Mouse (Mus musculus) intestine, embryonic 14.5 days (tissue): ENCODE results near the gene Znrf1. TPM values are rescaled to one million over a fixed set of nuclear protein-coding genes. Genes with fewer than 3 reads are reported as not detected.

ENCODE experiments used
- ATAC-seq: fragments of 200-750 bp; cut with Nextera tagmentation; replicated peaks from 2 replicates; pipeline ENCODE4 v1.8.0; 2017; ENCODE audit warnings: low read depth, moderate number of reproducible peaks, moderate TSS enrichment, moderate library complexity; ENCODE audit not compliant: low FRiP score, low TSS enrichment
- DNase-seq: peaks from one replicate; pipeline ENCODE4 v3.0.0-alpha.2; 2018; ENCODE audit warnings: low spot score
- H3K27ac ChIP-seq: fragments of 300-500 bp; sonication (generic); 2 replicates; pipeline ENCODE4 v1.5.1; 2014; ENCODE audit warnings: low read depth, mild to moderate bottlenecking, control low read depth
- H3K27me3 ChIP-seq: fragments of 300-500 bp; sonication (generic); replicated peaks from 2 replicates; pipeline ENCODE4 v1.6.1; 2014; ENCODE audit warnings: low read length, control low read depth; ENCODE audit not compliant: control insufficient read depth, insufficient read depth
- H3K36me3 ChIP-seq: fragments of 300-500 bp; sonication (generic); 2 replicates; pipeline ENCODE4 v1.6.1; 2014; ENCODE audit warnings: low read length, control low read depth; ENCODE audit not compliant: control insufficient read depth, insufficient read depth
- H3K4me1 ChIP-seq: fragments of 300-500 bp; sonication (generic); replicated peaks from 2 replicates; pipeline ENCODE4 v1.6.1; 2014; ENCODE audit warnings: low read length, control low read depth, mixed read lengths; ENCODE audit not compliant: control insufficient read depth, insufficient read depth
- H3K4me2 ChIP-seq: fragments of 300-500 bp; sonication (generic); 2 replicates; pipeline ENCODE4 v1.6.1; 2014; ENCODE audit warnings: low read length
- H3K4me3 ChIP-seq: fragments of 300-500 bp; sonication (generic); 2 replicates; pipeline ENCODE4 v1.5.1; 2014; ENCODE audit warnings: low read depth, low read length, control low read depth, mixed read lengths
- H3K9ac ChIP-seq: fragments of 300-500 bp; sonication (generic); 2 replicates; pipeline ENCODE4 v1.6.1; 2014; ENCODE audit warnings: mild to moderate bottlenecking, low read length
- H3K9me3 ChIP-seq: fragments of 300-500 bp; sonication (generic); 2 replicates; pipeline ENCODE4 v1.6.1; 2016; ENCODE audit warnings: low read length, control low read depth; ENCODE audit not compliant: control insufficient read depth
- WGBS: fragments of 180-500 bp; shearing (Covaris S2); extraction: QIAGEN DNeasy Blood & Tissue Kit; methylation state at CpG from one replicate; pipeline ENCODE4 v1.1.7; 2014; 5-methylcytosine and 5-hydroxymethylcytosine counted together
- polyA plus RNA-seq: library from polyadenylated mRNA; unstranded; fragments of >200 nt; fragmentation: Nextera tagmentation; extraction: Ambion mirVana; gene quantifications from 2 replicates; pipeline ENCODE4 v1.2.1, GENCODE M21; 2014

Znrf1 gene
- polyA plus RNA-seq, 1 experiment from 2014 or later: 34.2 TPM

- H3K9ac ChIP-seq: no peak overlapping the region
- H3K36me3 ChIP-seq: peaks cover 11% of the 10 kb centered on the region
- H3K27ac ChIP-seq: no peak overlapping the region
- no peak overlapping the region for H3K4me3 ChIP-seq
- 0 out of 2 replicates have a peak, but pooled peaks cover 4% of the 10 kb centered on the region for H3K4me1 ChIP-seq
- no peak overlapping the region for H3K4me2 ChIP-seq
- DNase-seq: no peak
- H3K27me3 ChIP-seq: no peaks in the 10 kb centered on the region
- 91% methylated on average over 14 of the region's 14 CpGs for WGBS
- no peak for ATAC-seq
- no peaks in the 10 kb centered on the region for H3K9me3 ChIP-seq
Observed at GRCm38 (mm10) chr8:111626933-111627332, 91.0 kb downstream of the Znrf1 start.

GRCm38 (mm10) chr8:111627923-111628322, 92.0 kb downstream of the Znrf1 start:
- H3K4me3 ChIP-seq: no peak overlapping the region
- ATAC-seq (no peak), DNase-seq (no peak)
- no peak overlapping the region for H3K27ac ChIP-seq
- H3K4me1 ChIP-seq: 0 out of 2 replicates have a peak, but pooled peaks cover 4% of the 10 kb centered on the region
- 98% methylated on average over 9 of the region's 9 CpGs for WGBS
- H3K4me2 ChIP-seq: no peak overlapping the region
- peaks cover 2% of the 10 kb centered on the region for H3K36me3 ChIP-seq
- no peaks in the 10 kb centered on the region for H3K9me3 ChIP-seq
- H3K27me3 ChIP-seq: no peaks in the 10 kb centered on the region
- no peak overlapping the region for H3K9ac ChIP-seq

GRCm38 (mm10) chr8:111628401-111628800, 92.5 kb downstream of the Znrf1 start:
- WGBS: 92% methylated on average over 12 of the region's 12 CpGs
- no peak overlapping the region for H3K9ac ChIP-seq
- no peak for DNase-seq

GRCm38 (mm10) chr8:111628894-111629501, 93.1 kb downstream of the Znrf1 start:
- Histone ChIP-seq H3K4me3 (no peak overlapping the region), H3K9ac (no peak overlapping the region), H3K4me2 (no peak overlapping the region), H3K9me3 (no peaks in the 10 kb centered on the region), H3K36me3 (no peaks in the 10 kb centered on the region; the same call in none of the 2 replicates), H3K4me1 (0 out of 2 replicates have a peak, but pooled peaks cover 4% of the 10 kb centered on the region), H3K27me3 (no peaks in the 10 kb centered on the region), H3K27ac (no peak overlapping the region)
- DNase-seq: no peak
- 87% methylated on average over 19 of the region's 19 CpGs for WGBS
- ATAC-seq: no peak

More at GRCm38 (mm10) chr8:111628401-111628800, 92.5 kb downstream of the Znrf1 start:
- Histone ChIP-seq H3K4me1 (0 out of 2 replicates have a peak, but pooled peaks cover 4% of the 10 kb centered on the region), H3K27me3 (no peaks in the 10 kb centered on the region), H3K36me3 (no peaks in the 10 kb centered on the region; the same call in none of the 2 replicates), H3K4me2 (no peak overlapping the region), H3K27ac (no peak overlapping the region), H3K9me3 (no peaks in the 10 kb centered on the region), H3K4me3 (no peak overlapping the region)
- ATAC-seq: no peak

- Histone ChIP-seq H3K27ac (no peak within 1 kb of the TSS), H3K9me3 (no peaks in the 10 kb centered on the region), H3K4me3 (peak within 1 kb of the TSS; percentile 23), H3K27me3 (no peaks in the 10 kb centered on the region), H3K4me1 (0 out of 2 replicates have a peak, but pooled peaks cover 4% of the 10 kb centered on the region), H3K4me2 (peak within 1 kb of the TSS; percentile 45), H3K9ac (peak within 1 kb of the TSS; percentile 12; the same call in 1 of the 2 replicates), H3K36me3 (no peaks in the 10 kb centered on the region; the same call in 1 of the 2 replicates)
- WGBS: 23% methylated on average over 13 of the region's 13 CpGs
- ATAC-seq (peak; percentile 50), DNase-seq (no peak)
Observed at GRCm38 (mm10) chr8:111630105-111630521, 94.2 kb downstream of the Znrf1 start, which contains the start of gene Ldhd. TSS of gene Ldhd (minus strand) at chr8:111630374.

- ATAC-seq (no peak), DNase-seq (no peak)
- Histone ChIP-seq H3K9me3 (no peaks in the 10 kb centered on the region), H3K4me1 (no peaks in the 10 kb centered on the region), H3K36me3 (no peaks in the 10 kb centered on the region; the same call in 1 of the 2 replicates), H3K9ac (no peak overlapping the region), H3K27me3 (no peaks in the 10 kb centered on the region), H3K27ac (no peak overlapping the region), H3K4me3 (no peak overlapping the region), H3K4me2 (no peak overlapping the region)
- 88% methylated on average over 8 of the region's 8 CpGs for WGBS
Observed at GRCm38 (mm10) chr8:111631589-111631988, 95.7 kb downstream of the Znrf1 start.

- Histone ChIP-seq H3K9ac (no peak overlapping the region), H3K27ac (no peak overlapping the region), H3K4me1 (no peaks in the 10 kb centered on the region), H3K36me3 (no peaks in the 10 kb centered on the region), H3K4me2 (no peak overlapping the region), H3K9me3 (no peaks in the 10 kb centered on the region), H3K27me3 (no peaks in the 10 kb centered on the region), H3K4me3 (no peak overlapping the region)
- no peak for ATAC-seq
- 95% methylated on average over 3 of the region's 3 CpGs for WGBS
- no peak for DNase-seq
Observed at GRCm38 (mm10) chr8:111632976-111633375, 97.1 kb downstream of the Znrf1 start.

- no peaks in the 10 kb centered on the region for H3K9me3 ChIP-seq
- no peaks in the 10 kb centered on the region for H3K36me3 ChIP-seq
- no peak overlapping the region for H3K4me2 ChIP-seq
- no peak overlapping the region for H3K9ac ChIP-seq
- H3K4me1 ChIP-seq: peaks cover 5% of the 10 kb centered on the region; the same call in 1 of the 2 replicates
- DNase-seq (no peak), ATAC-seq (0 out of 2 replicates have a peak, but pooled peaks have one; percentile 26)
- no peaks in the 10 kb centered on the region for H3K27me3 ChIP-seq
- H3K27ac ChIP-seq: no peak overlapping the region
- no peak overlapping the region for H3K4me3 ChIP-seq
Observed at GRCm38 (mm10) chr8:111638086-111638485, 102.2 kb downstream of the Znrf1 start.

- 89% methylated on average over 2 of the region's 2 CpGs for WGBS
- peaks cover 5% of the 10 kb centered on the region; the same call in 1 of the 2 replicates for H3K4me1 ChIP-seq
- H3K4me2 ChIP-seq: no peak overlapping the region
- ATAC-seq: no peak
- no peak overlapping the region for H3K4me3 ChIP-seq
- H3K27ac ChIP-seq: no peak overlapping the region
- no peaks in the 10 kb centered on the region for H3K27me3 ChIP-seq
- no peaks in the 10 kb centered on the region for H3K9me3 ChIP-seq
- DNase-seq: no peak
- H3K9ac ChIP-seq: no peak overlapping the region
- H3K36me3 ChIP-seq: no peaks in the 10 kb centered on the region
Observed at GRCm38 (mm10) chr8:111641064-111641463, 105.2 kb downstream of the Znrf1 start.
